Mouse (Mus musculus) naive thymus-derived CD4-positive, alpha-beta T cell, adult 2 months (primary cell): Measurements from ENCODE around the gene Grin2a.

Source experiments
- DNase-seq: peaks from one replicate; pipeline ENCODE4 v3.0.0-alpha.2; 2011; ENCODE audit warnings: low read depth

The Grin2a gene

DNA sequence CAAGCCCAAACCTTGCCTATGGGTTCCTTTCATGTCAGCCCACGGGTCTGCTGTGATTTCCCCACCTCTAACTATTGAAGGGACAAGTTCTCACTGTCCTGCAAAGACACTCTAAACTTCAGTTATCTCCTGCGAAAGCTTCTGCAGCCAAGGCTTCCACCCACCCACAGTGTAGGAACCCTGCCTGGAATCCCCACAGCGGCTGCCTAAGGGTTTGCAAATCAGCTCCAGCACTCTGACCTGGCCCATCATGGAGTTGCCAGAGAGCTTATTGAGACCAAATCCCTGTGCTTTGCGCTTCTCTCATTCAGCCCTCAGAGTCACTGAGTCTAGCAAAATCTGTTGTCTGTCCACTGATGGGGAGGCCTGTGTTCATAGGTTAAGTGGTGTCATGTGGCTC, 130.3 kb downstream of the Grin2a start:
- DNase-seq, result no peak

DNA sequence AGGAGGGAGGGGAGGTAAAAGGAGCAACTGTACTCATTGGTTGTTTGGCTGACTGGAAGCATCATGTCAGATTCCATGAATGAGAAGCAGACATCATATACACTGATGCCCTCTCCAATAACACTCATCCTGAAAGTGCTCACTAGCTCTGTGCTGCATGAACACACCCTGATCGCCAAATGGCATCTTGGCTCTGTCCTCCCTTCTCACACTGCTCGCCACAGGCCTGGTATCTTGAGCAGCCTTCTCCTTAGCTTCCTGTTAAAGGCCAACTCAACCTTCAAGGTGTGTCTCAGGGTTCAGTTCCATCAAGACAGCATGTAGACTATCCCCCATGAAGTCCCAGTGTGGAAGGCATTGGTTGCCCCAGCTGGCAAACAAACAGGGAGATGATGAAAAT, 137.6 kb downstream of the Grin2a start:
- no peak for DNase-seq

DNA sequence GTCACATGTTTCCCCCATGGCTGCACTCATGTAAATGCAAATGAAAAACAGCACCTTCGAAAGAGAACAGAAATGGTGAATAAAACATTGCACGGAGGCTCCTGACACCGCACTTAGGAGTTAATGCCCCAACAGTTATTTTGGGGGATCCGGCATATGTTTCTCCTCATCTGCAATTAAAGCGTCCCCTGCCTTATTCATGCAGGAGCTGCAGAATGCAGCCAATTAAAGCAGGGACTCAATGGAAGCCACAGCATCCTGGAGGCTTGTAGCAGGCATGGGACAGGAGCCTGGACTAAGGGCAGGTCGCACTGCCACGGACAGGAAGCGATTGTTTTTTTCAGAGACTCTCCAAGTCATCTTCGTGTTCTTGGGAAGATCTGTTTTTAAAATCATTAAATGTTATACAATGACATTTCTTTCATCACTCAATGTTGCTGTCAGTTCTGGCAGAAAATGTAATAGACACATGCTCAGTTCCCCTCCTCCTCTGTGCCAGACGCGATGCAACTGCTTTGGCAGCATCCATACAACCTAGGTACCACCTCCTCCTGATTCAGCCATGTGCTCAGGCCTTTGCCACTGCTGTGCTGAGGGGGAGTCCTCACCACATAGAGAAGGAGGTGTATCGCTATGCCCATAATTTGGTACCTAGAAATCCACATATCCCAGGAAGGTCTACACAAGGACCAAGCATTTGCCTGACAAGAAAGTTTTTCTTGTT, 143.9 kb downstream of the Grin2a start:
- DNase-seq, result no peak

DNA sequence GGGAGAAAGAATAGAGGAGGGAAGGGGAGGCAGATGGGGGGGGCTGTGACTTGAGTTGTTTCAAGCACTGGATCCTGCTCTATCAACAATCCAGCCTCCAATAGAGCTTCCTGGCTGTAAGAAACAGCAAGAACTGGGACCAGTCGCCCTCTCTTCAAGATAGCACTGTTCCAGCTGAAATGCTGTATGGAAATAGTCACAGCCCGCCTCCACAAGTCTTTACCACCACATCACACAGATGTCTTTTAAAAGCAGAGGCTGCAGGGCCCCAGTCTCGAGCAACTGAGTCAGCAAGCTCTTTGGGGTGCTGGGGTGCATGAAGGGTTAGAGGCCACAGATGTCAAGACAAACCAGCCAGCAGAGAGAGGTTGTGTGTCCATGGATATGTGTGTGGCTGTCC, 153.9 kb downstream of the Grin2a start:
- DNase-seq, result no peak

DNA sequence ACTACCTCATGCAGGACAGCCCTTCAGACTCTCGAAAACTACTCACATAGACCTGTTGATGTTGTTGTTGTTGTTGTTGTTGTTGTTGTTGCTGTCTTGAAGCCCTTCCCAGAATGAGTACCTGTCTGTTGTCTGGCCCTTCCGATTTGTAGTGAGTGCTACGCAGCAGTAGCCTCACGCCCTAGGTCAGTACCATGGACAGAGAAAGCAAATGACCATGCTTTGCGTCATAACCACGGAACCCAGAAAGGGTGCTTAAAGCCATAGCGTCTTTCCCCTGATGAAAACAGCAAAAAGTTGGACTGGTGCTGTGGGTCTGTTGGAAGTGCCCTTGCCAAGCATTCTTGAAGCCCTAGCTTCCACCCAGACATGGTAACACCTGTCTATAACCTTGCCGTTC, 158.8 kb downstream of the Grin2a start:
- no peak for DNase-seq

DNA sequence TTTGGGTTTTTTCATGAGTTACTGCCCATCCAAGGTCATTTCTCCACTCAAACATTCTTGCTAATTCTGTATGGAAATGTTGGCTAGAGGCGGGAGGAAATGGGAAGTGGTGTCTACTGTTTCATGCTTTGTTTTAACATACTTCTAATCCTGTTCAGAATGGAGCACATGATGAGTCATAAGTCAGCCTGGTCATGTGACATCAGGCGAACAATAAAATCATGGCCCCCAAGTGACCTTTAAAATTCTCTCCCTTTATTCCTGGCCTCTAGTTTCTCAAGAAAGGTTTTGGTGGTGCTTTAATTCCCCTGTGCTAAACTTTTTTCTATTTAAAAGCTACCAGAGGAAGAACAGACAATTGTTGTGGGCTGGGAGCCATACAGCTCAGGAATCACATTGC, 161.1 kb downstream of the Grin2a start:
- DNase-seq, result no peak

DNA sequence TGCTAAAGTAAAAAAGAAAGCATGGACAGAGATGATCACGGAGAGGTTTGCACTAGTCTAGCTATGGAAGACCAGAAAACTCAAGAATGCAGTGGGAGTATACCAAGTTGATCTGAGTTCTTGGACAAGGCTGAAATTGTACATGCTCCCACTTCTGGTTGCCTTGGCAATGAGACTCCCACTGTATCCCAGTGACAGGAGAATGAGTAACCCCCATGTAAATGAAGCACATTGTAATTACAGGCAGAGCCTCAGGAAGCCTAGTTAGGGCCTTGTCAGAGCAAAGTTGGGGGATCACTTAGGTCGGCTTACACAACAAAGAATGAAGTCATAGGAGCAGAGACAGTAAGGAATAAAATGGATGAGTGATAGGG, 170.3 kb downstream of the Grin2a start:
- DNase-seq, result no peak

DNA sequence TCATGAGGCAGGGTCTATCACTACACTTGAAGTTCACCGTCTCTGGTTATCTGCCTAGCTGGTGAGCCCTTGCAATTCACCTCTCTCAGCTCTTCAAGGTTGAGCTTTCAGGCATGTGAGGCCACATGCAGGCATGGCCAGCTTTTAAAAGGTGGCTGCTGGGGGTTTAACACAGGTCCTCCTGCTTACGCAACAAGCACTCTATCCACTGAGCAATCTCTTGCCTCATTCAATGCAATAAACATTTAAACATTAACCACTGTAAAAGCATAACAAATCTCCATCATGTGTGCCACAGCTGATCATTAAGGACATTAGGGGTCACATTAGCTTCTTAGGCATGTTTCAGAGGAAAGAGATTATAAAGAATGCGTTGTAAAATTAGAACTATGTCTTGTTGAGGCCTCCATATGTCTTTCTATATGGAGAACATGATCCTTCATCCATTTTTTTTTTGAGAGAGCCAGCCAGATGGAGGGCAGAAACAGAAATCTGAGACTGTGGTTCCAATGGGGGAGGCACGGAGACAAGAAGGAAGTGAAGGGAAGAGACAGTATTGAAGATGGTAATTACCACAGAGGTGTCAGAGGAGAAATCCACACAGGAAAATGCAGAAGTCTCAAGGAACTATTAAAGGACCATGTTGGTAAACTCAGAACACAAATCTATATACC, 170.8 kb downstream of the Grin2a start:
- DNase-seq, result no peak

DNA sequence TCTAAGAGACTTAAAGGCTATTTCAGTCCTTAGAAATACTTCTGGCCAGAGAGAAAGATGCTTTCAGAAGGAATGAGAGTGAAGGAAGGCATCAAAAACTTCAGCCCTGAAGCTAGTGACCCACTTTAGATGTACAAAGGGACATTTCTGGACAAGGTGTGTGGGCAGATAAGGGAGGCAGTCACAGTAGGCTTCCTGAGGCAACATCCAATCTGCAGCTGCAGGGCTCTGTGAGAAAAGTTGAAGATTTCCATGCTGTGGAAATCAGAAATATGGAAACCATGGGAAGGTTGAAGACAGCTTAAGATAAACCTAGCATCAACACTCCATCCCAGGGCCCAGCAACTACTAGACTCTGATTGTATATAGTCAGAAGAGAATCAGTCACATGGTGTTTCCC, 171.7 kb downstream of the Grin2a start:
- DNase-seq, result no peak

DNA sequence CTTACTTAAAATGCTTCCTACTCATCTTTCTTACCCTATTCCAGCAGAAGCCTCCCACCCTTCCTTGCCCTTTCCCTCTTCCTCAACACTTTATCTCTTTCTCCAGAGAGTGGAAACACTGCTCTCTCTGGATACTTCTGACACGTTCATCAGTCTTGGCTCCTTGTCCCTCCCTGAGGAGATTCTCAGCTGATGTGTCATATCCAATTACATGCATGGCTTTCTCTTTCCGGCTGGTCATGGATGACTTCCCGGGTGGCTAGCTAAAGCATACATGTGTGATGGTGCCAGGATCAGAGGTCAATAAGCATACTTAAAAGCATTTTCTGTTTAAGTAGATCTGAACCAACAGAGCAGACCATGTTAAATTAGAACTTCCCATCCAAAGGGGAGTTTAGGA, 175.9 kb downstream of the Grin2a start:
- no peak for DNase-seq

DNA sequence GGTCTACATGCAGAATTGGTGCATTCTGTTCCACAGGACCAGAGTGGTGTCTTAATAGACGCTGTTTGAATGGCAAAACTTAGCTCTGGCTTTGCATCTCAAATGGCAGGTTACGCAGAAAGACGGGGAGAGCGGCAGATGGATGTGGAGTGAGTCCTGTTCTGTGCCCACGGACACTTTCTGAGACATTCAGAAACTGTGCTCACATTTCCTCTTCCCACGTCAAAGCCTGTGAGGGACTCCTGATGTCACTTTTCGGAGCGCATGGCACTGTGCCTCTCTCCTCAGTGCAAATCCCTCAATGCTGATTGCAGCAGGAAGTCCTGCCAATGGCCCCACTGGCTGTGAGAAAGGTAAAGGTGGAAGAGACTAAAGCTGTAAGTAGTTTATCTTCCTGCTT, 194.0 kb downstream of the Grin2a start:
- no peak for DNase-seq

DNA sequence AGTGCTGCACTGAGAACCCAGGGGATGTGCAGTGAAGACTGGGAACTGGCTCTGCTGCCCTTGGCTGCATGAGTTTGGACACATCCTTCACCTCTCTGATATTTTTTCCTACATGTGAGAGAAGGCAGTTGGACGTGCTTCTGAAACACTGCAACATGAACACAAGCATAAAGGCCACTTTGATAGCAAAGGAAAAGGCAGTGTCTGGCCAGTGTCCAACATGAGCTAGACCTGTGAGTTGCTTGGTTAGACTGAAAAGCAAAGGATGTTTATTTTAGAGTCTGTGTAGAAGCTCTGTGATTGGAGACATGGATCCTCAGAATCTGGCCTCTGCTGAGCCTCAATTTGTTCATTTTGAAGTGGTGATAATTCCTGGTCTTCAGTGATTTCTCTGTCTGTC, 195.1 kb downstream of the Grin2a start:
- DNase-seq, result no peak

DNA sequence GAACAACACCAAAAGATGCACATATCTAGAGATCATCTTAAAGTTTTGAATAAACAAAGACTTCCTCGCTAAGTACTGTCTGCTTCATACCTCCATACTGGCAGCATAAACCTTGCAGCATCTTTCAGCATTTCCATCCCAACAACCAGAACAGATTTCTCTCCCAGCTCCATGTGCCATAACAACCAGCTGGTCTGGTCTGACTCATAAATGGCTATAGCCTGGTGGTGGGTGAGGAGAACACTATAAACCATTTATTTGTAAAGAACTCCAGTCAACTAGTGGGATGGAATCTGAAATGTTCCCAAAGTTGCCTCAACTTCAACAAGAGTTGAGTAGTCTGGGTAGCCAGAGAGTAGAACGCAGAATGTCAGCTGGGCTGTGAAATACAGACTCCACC, 202.4 kb downstream of the Grin2a start:
- no peak for DNase-seq

DNA sequence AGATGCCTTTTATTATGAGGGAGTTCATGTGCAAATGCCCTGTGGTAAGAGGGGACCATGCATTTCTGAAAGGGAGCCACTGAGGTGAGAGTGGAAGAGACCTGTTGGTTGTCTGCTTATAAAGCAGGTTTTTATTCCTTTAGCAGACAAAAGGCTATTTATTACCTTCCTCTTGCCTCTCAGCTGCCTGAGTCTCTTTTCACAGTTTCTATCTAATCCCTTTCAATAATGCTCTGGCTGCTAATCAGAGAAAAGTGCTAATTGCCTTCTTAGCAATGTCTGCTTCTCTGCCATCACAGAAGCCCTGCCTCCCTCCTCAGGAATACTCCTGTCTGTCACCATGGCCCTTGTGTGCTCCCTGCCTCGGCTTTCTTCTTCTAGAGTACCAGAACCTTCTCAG, 209.1 kb downstream of the Grin2a start:
- no peak for DNase-seq

DNA sequence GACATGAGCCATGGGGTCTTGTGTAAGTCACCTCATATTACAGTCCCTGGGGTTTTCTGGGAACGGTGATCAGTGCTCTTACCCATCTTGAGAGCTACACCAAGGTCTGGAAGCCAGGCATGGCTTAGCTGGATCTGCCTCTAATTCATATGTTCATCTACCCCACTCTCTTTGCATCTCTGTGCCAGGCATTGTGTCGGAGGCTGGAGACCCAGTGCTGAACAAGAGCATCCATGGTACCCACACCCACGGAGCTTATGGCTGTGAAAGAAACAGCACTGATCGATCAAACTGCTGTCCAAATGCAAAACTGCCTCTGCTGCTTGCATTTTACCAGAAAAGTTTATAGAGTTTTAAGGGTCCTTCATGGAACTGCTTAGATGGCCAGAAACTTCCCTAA, 209.5 kb downstream of the Grin2a start:
- no peak for DNase-seq

DNA sequence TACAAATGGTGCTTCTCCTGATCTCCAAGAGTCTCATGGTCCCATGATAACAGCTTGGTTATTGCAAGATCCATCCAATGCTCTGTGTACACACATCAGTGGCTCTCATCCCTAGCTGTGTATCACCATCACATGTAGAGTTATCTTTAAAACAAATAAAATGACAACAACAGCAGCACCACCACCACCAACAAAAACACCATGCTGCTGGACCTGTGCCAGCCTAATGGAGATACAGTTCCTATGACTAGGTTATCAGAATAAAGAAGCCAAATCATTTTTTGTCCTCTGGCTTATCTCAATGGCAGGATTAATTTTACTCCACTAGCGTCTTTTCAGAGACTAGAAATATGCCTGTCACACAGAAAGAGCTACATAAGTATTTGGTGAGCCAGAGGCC, 226.4 kb downstream of the Grin2a start:
- no peak for DNase-seq

DNA sequence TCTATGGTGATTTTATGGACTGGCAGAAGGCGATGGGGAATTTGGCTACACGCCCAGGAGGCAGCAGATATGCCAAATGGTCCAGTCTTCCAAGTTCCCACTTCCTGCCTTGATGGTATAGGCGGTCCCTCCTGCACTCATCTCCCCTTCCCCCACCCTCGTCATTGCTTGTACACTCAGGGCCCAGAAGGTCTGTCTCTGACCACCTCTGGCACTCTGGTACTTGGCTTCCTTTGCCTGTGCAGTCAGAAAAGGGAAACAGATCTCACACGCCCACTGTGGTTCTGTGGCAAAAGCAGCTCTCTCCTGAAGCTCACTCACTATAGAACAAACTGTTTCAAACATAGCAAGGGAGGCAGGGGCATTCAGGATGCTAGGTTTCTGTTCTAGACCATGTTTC, 227.0 kb downstream of the Grin2a start:
- DNase-seq, result no peak

DNA sequence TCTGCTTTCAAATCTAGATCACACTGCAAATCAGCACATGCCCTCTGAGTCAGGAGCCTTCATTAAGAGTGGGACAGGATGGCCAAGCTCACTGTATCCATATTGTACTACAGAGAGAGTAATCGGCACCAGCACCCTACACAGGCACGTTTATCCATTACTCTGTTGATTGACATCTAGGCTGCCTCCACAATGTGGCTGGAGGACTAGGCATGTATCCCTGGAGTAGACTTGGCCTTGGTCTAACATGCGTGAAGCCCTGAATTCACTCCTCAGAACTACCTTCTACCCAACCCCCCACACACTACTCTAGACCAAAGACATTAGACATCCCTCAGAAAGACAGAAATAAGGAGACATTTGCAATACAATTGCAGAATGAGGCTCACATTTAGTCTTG, 227.4 kb downstream of the Grin2a start:
- no peak for DNase-seq

DNA sequence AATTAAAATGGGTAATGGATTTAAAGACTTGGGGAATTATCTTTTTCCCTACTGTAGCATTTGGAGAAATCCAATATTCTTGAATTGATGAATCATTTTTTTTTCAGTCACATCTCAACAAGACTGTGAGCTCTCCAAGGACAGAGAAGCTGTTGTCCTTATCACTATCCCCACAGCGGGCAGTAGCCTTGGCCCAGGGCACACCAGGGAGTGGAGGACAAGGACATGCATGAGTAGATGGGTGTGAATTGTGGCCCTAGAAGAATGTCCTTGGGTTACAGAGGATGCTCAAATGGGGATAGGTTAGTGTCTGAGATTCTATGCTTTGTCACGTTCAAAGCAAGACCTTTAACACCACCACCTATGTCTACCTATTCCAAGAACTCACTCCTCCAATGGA, 231.3 kb downstream of the Grin2a start:
- DNase-seq, result no peak

DNA sequence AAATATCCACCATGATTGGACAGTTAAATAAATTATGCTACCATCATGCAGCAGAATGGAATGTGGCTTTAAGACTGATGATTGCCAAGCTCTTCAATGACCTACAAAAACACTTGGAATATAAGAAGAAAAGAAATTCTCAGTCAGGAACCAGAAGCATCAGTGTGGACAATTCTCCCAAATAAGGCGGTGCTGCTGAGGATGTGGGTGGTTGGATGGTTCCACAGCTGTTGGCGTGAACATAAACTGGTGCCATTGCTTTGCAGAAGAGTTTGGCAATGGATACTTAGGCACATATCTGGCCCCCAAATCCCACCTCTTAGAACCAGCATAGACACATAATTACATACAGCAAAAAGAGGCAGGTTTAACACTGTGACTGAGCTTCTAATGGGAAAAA, 235.0 kb downstream of the Grin2a start:
- DNase-seq, result no peak

DNA sequence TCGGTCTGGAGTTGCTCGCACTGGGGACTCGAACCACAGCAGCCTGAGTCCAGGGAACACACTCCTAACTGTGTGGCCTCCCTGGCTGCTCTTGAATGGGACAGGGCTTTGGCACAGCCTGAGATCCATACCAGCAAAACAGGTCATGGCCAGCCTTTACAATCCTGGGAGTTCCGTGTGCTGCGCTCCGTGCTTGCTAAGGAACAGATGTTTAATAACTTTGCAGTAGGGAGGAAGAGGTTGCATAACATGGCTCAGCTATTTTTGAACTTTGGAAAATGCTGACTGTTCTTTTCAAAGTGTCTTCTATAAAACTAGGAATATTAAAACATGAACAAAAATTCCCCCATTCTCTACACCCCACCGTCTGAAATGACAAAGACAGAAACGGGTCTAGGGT, 238.5 kb downstream of the Grin2a start:
- no peak for DNase-seq

DNA sequence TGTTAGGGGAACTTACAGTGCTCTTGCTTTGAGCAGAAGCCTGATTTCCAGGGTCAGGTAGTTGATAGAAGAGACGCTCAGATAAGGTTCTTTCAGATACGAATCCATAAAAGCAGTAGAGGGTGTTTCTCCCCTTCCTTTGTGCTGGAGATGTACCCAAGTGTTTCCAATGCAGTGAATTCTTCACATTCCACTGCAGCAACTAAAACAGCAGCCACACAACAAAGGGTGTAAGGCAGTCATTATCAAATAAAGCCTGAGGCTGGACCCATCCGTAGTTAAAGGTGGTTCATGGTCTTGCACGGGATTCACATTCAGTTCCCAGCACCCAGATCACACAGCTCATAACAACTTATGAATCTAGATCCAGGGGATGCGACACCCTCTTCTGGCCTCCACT, 241.3 kb downstream of the Grin2a start:
- no peak for DNase-seq

DNA sequence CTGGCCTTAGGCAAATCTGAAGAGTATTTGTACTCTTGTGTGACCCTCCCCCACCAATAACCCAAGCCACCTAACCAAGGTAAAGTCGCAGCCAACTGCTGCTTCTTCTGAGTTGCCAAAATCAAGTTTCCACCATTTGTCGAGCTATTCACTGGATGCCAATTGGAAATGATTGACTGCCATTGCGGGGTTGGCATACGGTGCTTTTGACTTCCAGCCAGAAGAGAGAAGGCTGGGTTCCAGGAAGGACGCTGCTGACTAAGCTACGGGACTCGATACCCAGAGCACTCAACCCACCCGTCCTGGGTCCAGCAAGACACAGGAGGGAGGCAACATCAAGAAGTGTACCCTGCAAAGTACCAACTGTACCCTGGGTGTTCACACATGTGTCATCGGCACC, 242.3 kb downstream of the Grin2a start:
- DNase-seq, result no peak

DNA sequence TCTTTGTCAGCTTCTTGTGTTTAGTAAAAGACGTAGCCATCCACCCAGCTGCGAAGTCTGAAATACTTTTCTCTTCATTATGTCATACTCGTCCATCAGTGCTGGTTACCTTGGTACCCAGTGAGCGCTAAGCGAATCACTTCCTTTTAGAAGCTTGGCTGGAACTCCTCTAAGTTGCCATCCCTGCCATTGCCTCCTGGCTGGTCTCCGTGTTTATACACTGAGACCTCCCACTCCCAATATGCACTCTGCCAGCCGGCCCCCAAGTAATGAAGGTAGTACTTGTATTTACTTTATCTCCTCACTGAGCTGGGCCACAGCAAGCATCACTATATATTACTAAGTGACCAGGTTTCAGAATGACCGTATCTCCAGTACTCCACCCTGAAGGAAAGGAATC, 242.8 kb downstream of the Grin2a start:
- no peak for DNase-seq
